Mouse (Mus musculus): ENCODE data around the gene Mctp1.
"Not testable (repeated sequence)": the region's sequence is repeated elsewhere in the genome, so short reads cannot be mapped to it uniquely, and the experiment has no call there.

Mctp1 gene

GRCm38 (mm10) chr13:76383972-76384663 is at the start of gene Mctp1:
TSS of gene Mctp1 (plus strand) at chr13:76384535.
- DNase-seq = peak; percentile 70 to 71

- peak; percentile 27 to 28 for DNase-seq
These were observed 38.4 kb upstream of the Mctp1 start for GRCm38 (mm10) chr13:76345941-76346340.

GRCm38 (mm10) chr13:76358720-76359119 is 25.6 kb upstream of the Mctp1 start:
- no peak for DNase-seq

GRCm38 (mm10) chr13:76384664-76385435 is 515 bp downstream of the Mctp1 start:
- peak; percentile 76 to 80 for DNase-seq

- DNase-seq = no peak
These were observed 4.3 kb downstream of the Mctp1 start for GRCm38 (mm10) chr13:76388615-76389014.

- DNase-seq = no peak
These were observed 7.6 kb downstream of the Mctp1 start for GRCm38 (mm10) chr13:76391920-76392319.

GRCm38 (mm10) chr13:76393106-76393505 is 8.8 kb downstream of the Mctp1 start:
- DNase-seq = no peak

GRCm38 (mm10) chr13:76395906-76396305 is 11.6 kb downstream of the Mctp1 start:
- no peak for DNase-seq

- no peak for DNase-seq
These were observed 25.0 kb downstream of the Mctp1 start for GRCm38 (mm10) chr13:76409296-76409695.

- no peak for DNase-seq
These were observed 26.3 kb downstream of the Mctp1 start for GRCm38 (mm10) chr13:76410665-76411064.

GRCm38 (mm10) chr13:76415346-76415745 is 31.0 kb downstream of the Mctp1 start:
- DNase-seq = no peak

GRCm38 (mm10) chr13:76420111-76420510 is 35.8 kb downstream of the Mctp1 start:
- DNase-seq = peak; percentile 83 to 89

GRCm38 (mm10) chr13:76421075-76421474 is 36.7 kb downstream of the Mctp1 start:
- no peak for DNase-seq

- no peak for DNase-seq
These were observed 37.8 kb downstream of the Mctp1 start for GRCm38 (mm10) chr13:76422124-76422523.

GRCm38 (mm10) chr13:76429456-76429855 is 45.1 kb downstream of the Mctp1 start:
- DNase-seq = no peak

GRCm38 (mm10) chr13:76429927-76430326 is 45.6 kb downstream of the Mctp1 start:
- DNase-seq = no peak

- DNase-seq = no peak
These were observed 47.6 kb downstream of the Mctp1 start for GRCm38 (mm10) chr13:76431946-76432345.

- DNase-seq = no peak
These were observed 49.1 kb downstream of the Mctp1 start for GRCm38 (mm10) chr13:76433438-76433837.

GRCm38 (mm10) chr13:76436426-76436825 is 52.1 kb downstream of the Mctp1 start:
- DNase-seq = no peak

- no peak for DNase-seq
These were observed 54.4 kb downstream of the Mctp1 start for GRCm38 (mm10) chr13:76438765-76439164.

- DNase-seq = no peak
These were observed 61.7 kb downstream of the Mctp1 start for GRCm38 (mm10) chr13:76446059-76446458.

GRCm38 (mm10) chr13:76447528-76447927 is 63.2 kb downstream of the Mctp1 start:
- DNase-seq = no peak

- not testable (repeated sequence) for DNase-seq
These were observed 67.2 kb downstream of the Mctp1 start for GRCm38 (mm10) chr13:76451526-76451925.

- no peak for DNase-seq
These were observed 97.3 kb downstream of the Mctp1 start for GRCm38 (mm10) chr13:76481601-76482000.

Measured in cerebellum, postnatal 36 days (tissue).